Mouse (Mus musculus) cerebellum, adult 2 months (tissue): ENCODE results near the gene Rtp4. TPM values are rescaled to one million over a fixed set of nuclear protein-coding genes. Genes with fewer than 3 reads are reported as not detected.

ENCODE experiments used
- DNase-seq, 2 experiments: peaks; one replicate each; pipeline ENCODE4 v3.0.0; 2021
- H3K27ac ChIP-seq: fragments of 200-500 bp; 2 replicates; pipeline ENCODE4 v1.5.1; 2012; ENCODE audit warnings: low read length, control low read depth, inconsistent platforms; ENCODE audit not compliant: insufficient read depth
- H3K27me3 ChIP-seq: fragments of 200-500 bp; 2 replicates; pipeline ENCODE4 v1.6.1; 2012; ENCODE audit warnings: inconsistent platforms, mild to moderate bottlenecking, low read length, moderate library complexity; ENCODE audit not compliant: control insufficient read depth, insufficient read depth
- H3K4me1 ChIP-seq: fragments of 200-500 bp; 2 replicates; pipeline ENCODE4 v1.6.1; 2011; ENCODE audit warnings: low read length; ENCODE audit not compliant: control insufficient read depth, insufficient read depth
- H3K4me3 ChIP-seq: fragments of 200-500 bp; replicated peaks from 2 replicates; pipeline ENCODE3; 2011; ENCODE audit warnings: mild to moderate bottlenecking, low read depth, low read length, control low read depth; ENCODE audit not compliant: insufficient read depth
- CTCF ChIP-seq: fragments of 200-500 bp; IDR thresholded peaks from 2 replicates; pipeline ENCODE4 v1.5.1; 2011; ENCODE audit warnings: low read depth, mild to moderate bottlenecking, control low read depth, low read length, moderate library complexity, borderline replicate concordance; ENCODE audit not compliant: insufficient read depth
- POLR2A ChIP-seq: fragments of 200-500 bp; IDR thresholded peaks from 2 replicates; pipeline ENCODE4 v1.6.1; 2011; ENCODE audit warnings: low read length, control low read depth, borderline replicate concordance; ENCODE audit not compliant: insufficient read depth
- WGBS: fragments of 180-500 bp; shearing (Covaris S2); methylation state at CpG from one replicate; pipeline ENCODE4 v1.1.7; 2018; 5-methylcytosine and 5-hydroxymethylcytosine counted together
- polyA plus RNA-seq: library from polyadenylated mRNA; depleted of rRNA; stranded (reverse); fragments of >200 nt; gene quantifications from 2 replicates; pipeline ENCODE4 v1.2.3, GENCODE M21; 2012

Rtp4 gene
- polyA plus RNA-seq, 1 experiment = 4.4 TPM

GRCm38 (mm10) chr16:23517754-23518566, 2.1 kb upstream of the Rtp4 start:
- DNase-seq = no peak
- no peak for TF ChIP-seq CTCF
- no peak for TF ChIP-seq POLR2A
- WGBS = 54% methylated on average over 20 of the region's 20 CpGs
- no peak overlapping the region; the same call in 1 of the 2 replicates for H3K27ac ChIP-seq
- no peak overlapping the region for H3K4me3 ChIP-seq
- no peaks in the 10 kb centered on the region; the same call in 1 of the 2 replicates for H3K27me3 ChIP-seq
- H3K4me1 ChIP-seq = no peaks in the 10 kb centered on the region; the same call in 1 of the 2 replicates

DNA sequence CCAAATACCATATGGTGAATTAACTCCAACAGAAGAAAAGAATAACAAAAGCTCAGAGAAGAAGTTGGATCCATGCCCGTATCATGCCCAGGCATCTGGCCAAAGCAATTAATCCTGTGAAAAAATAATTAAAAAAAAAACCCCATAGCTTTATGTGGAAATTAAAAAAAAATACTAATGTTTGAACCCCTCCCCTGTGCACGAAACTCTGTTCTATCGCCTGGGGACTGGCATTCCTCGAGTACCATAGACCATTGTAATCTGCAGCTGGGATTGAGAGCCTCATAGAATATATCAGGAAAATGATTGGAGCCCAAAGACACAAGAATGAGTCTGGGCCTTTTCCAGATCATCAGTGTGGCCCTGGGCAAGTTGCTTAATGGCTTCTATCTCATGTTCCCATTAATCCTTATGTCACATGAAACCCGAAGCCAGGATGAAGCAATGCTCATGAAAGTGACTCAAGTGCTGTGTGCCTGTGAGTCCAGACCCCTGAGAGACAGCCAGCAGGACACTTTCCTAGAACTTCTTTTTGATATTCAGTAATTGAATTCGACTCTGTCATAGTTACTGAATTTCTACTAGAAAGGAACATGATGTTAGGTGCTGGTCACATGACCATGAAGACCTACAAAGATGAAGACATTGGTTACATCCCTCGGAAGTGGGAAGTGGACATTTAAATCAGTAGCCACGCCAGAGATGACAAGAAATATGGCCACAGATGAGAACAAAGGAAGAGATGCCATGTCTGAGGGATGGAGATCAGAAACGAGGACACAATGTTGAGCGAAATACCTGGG, 1.3 kb upstream of the Rtp4 start:
- Histone ChIP-seq H3K27me3 (no peaks in the 10 kb centered on the region; the same call in 1 of the 2 replicates), H3K4me1 (no peaks in the 10 kb centered on the region; the same call in 1 of the 2 replicates), H3K4me3 (no peak overlapping the region), H3K27ac (no peak overlapping the region)
- 57% methylated on average over 10 of the region's 10 CpGs for WGBS
- no peak for TF ChIP-seq POLR2A
- no peak for TF ChIP-seq CTCF
- no peak for DNase-seq

GRCm38 (mm10) chr16:23519771-23520170, 320 bp upstream of the Rtp4 start:
- 30% methylated on average over 1 of the region's 1 CpGs for whole genome bisulfite sequencing
- Histone ChIP-seq H3K4me1 (no peaks in the 10 kb centered on the region; the same call in 1 of the 2 replicates), H3K27me3 (no peaks in the 10 kb centered on the region; the same call in 1 of the 2 replicates), H3K4me3 (no peak overlapping the region), H3K27ac (no peak overlapping the region)
- DNase-seq = no peak
- TF ChIP-seq CTCF (no peak), POLR2A (no peak)

- no peak for TF ChIP-seq POLR2A
- no peak for TF ChIP-seq CTCF
- no peak overlapping the region for H3K27ac ChIP-seq
- no peak overlapping the region for H3K4me3 ChIP-seq
- no peaks in the 10 kb centered on the region; the same call in 1 of the 2 replicates for H3K27me3 ChIP-seq
- no peaks in the 10 kb centered on the region; the same call in 1 of the 2 replicates for H3K4me1 ChIP-seq
- DNase-seq = no peak
- WGBS = 46% methylated on average over 5 of the region's 5 CpGs
Observed at GRCm38 (mm10) chr16:23521092-23521491, 1.0 kb downstream of the Rtp4 start.

- no peak overlapping the region for H3K27ac ChIP-seq
- WGBS = 50% methylated on average over 5 of the region's 5 CpGs
- no peaks in the 10 kb centered on the region; the same call in 1 of the 2 replicates for H3K4me1 ChIP-seq
- DNase-seq = no peak
- no peak for TF ChIP-seq CTCF
- no peak for TF ChIP-seq POLR2A
- no peaks in the 10 kb centered on the region for H3K27me3 ChIP-seq
- no peak overlapping the region for H3K4me3 ChIP-seq
Observed at GRCm38 (mm10) chr16:23522081-23522480, 2.0 kb downstream of the Rtp4 start.

DNA sequence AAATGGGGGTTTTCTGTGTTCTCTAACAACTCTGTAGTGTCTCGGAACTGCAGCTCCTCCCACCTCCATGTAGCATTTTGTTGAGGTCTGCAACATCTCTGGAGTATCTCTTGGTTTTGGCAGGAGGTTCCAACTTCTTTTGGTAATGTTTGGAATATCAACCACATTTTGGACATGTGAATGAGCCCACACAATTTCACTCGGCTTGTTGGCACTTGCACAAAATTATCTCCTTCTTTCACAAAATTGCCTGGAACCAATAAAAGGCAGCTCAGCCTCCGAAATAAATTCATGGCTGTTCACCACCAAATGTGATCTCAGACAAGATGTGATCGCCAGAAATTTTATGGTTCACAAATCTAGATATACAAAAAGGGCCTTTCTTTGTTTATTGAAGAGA, 9.1 kb downstream of the Rtp4 start:
- no peak overlapping the region for H3K27ac ChIP-seq
- 35% methylated on average over 4 of the region's 4 CpGs for WGBS
- TF ChIP-seq CTCF = no peak
- no peak for TF ChIP-seq POLR2A
- no peaks in the 10 kb centered on the region for H3K27me3 ChIP-seq
- H3K4me3 ChIP-seq = no peak overlapping the region
- H3K4me1 ChIP-seq = no peaks in the 10 kb centered on the region; the same call in 1 of the 2 replicates
- no peak for DNase-seq

- H3K4me1 ChIP-seq = no peaks in the 10 kb centered on the region; the same call in 1 of the 2 replicates
- H3K27ac ChIP-seq = no peak overlapping the region
- DNase-seq = no peak
- TF ChIP-seq CTCF (no peak), POLR2A (no peak)
- no peak overlapping the region for H3K4me3 ChIP-seq
- 88% methylated on average over 3 of the region's 3 CpGs for WGBS
- no peaks in the 10 kb centered on the region for H3K27me3 ChIP-seq
Observed at GRCm38 (mm10) chr16:23533707-23534106, 13.6 kb downstream of the Rtp4 start.
